Mouse (Mus musculus): ENCODE results near the gene Purb.
"Not testable (repeated sequence)": the region's sequence is repeated elsewhere in the genome, so short reads cannot be mapped to it uniquely, and the experiment has no call there.

Gene Purb

GRCm38 (mm10) chr11:6445441-6445840, 30.3 kb downstream of the Purb start:
- in situ Hi-C loops (cut with MboI; ENCODE audit: low sequenced_read_pairs): no loop called here

- in situ Hi-C loops (cut with MboI; ENCODE audit: low sequenced_read_pairs): no loop called here
These were observed 31.5 kb downstream of the Purb start, which contains the start of gene H2afv for GRCm38 (mm10) chr11:6444077-6444853. TSS of gene H2afv (minus strand) at chr11:6444443.

DNA sequence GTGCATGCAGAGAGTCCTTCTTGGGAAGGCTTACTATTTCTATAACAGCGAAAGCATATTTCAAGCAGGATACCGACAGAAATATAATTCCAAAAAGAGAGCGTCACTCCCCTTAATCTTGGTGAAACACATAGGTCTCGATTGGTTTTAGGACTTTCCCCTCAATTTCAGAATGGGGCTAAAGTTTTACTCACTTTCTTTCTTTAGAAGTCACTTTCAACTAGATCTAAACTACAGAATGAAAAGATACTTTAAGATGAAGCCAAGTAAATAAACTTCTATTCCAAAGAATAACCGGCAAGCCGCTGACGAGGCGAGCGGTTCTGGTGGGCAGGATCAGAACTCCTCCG, 32.0 kb downstream of the Purb start:
- in situ Hi-C loops (cut with MboI; ENCODE audit: low sequenced_read_pairs): no loop called here

GRCm38 (mm10) chr11:6443102-6443501, 32.6 kb downstream of the Purb start:
- in situ Hi-C loops (cut with MboI; ENCODE audit: low sequenced_read_pairs): no loop called here

- in situ Hi-C loops (cut with MboI; ENCODE audit: low sequenced_read_pairs): no loop called here
These were observed 33.2 kb downstream of the Purb start for GRCm38 (mm10) chr11:6442566-6442965.

DNA sequence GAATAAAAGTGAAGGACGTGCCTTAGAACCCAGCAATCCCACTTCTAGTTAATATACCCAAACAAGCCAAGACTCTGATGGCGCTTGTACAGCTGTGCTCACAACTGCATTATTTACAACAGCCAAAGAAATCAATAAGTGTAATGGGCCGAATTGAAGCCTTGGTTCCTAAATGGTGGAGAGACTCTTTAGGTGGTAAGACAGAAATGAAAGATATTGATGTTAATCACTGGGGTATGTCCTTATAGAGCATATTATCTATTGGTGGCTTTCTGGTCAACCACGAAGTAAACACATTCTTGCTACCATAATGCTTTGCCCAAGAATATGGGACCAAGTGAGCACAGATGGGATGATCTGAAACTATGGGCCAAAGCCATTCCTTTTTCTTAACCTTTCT, 35.5 kb downstream of the Purb start:
- in situ Hi-C loops (cut with MboI; ENCODE audit: low sequenced_read_pairs): no loop called here

GRCm38 (mm10) chr11:6437667-6438066, 38.0 kb downstream of the Purb start:
- in situ Hi-C loops (cut with MboI; ENCODE audit: low sequenced_read_pairs): no loop called here

DNA sequence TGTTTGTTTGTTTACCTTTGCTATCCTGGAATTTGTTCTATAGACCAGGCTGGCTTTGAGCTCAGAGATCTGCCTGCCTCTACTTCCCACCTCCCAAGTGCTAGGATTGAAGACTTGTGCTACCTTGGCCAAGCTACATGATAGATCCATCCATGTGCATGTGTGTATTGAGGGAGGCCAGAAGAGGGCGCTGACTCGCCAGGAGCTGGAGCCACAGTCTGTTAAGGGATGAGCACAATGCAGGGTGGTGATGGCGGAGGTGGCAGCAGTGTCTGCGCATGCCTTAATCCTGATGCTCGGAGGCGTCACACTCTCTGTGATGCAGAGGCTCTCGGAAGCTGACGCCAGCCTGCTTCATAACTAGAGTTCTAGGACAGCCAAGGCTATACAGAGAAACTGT, 39.3 kb downstream of the Purb start:
- in situ Hi-C loops (cut with MboI; ENCODE audit: low sequenced_read_pairs): no loop called here

- in situ Hi-C loops (cut with MboI; ENCODE audit: low sequenced_read_pairs): no loop called here
These were observed 45.5 kb downstream of the Purb start for GRCm38 (mm10) chr11:6430186-6430585.

DNA sequence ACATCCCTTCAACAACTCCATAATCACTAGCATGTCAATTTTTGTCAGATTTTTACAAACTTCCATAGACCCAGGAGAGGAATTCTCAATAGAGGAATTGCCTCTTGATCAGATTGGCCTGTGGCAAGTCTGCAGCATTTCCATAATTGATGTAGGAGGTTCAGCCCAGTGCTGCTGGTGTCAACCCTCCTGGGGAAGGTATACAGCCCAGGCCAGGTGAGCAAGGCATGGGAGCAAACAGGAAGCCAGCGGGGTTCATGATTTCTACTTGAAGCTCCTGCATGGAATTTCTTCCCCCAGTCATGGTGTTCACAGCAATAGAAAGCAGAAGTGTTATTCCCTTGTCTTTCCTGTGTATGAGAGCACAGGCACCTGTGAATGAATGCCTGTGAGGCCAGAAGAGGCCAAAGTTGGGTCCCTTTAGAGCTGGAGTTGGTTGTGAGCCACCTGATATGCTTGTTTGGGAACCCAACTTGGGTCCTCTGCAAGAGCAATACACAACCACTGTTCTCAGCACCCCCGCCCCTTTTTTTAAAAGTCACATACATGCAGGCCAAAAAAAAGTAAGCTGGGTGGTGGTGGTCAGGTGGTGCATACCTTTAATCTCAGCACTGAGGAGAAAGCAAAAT, 54.9 kb downstream of the Purb start:
- in situ Hi-C loops (cut with MboI; ENCODE audit: low sequenced_read_pairs): no loop called here

GRCm38 (mm10) chr11:6420283-6420703, 55.4 kb downstream of the Purb start:
- in situ Hi-C loops (cut with MboI; ENCODE audit: low sequenced_read_pairs): no loop called here

DNA sequence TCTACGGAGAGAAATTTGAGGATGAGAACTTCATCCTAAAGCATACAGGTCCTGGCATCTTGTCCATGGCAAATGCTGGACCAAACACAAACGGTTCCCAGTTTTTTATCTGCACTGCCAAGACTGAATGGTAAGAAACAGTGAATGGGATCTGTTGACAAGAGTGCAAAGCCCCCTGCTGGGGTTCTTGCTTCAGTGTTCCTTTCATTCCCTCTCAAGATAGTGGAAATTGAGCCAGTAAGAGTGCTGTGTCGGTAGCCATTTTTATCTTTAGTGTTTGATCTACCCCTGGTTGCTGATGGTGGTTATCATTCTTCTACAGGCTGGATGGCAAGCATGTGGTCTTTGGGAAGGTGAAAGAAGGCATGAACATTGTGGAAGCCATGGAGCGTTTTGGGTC, 56.6 kb downstream of the Purb start:
- in situ Hi-C loops (cut with MboI; ENCODE audit: low sequenced_read_pairs): not testable (repeated sequence)

GRCm38 (mm10) chr11:6418751-6419150, 57.0 kb downstream of the Purb start:
- in situ Hi-C loops (cut with MboI; ENCODE audit: low sequenced_read_pairs): no loop called here
